Mouse (Mus musculus): Measurements from ENCODE around the gene Plcd3. TPM values are rescaled to one million over a fixed set of nuclear protein-coding genes. Genes with fewer than 3 reads are reported as not detected.

Plcd3 gene
- total and polyA plus RNA-seq, 3 experiments, result 7.1 to 24.3 (median 11.3) TPM

- Histone ChIP-seq H3K9ac (ENCODE audit: insufficient read depth, low read depth) (0 out of 2 replicates have a peak overlapping the region, but pooled peaks have one; percentile 11), H3K4me1 (ENCODE audit: control insufficient read depth in 1 of 2, insufficient read depth in 2 of 2) (peaks cover 16 to 67% of the 10 kb centered on the region in 2 experiments), H3K79me2 (replicated peaks; ENCODE audit: control insufficient read depth, extremely low read depth, insufficient read depth, poor library complexity, severe bottlenecking) (no peaks in the 10 kb centered on the region; the same call in 1 of the 2 replicates), H3K27ac (ENCODE audit: insufficient read depth, low read depth) (peak overlapping the region; percentile 91), H3K9me3 (replicated peaks; ENCODE audit: low read length) (no peaks in the 10 kb centered on the region), H3K4me3 (replicated peaks in 1 of 3; ENCODE audit: low read depth in 2 of 3, low read length in 2 of 3, poor library complexity in 1 of 3) (no peak overlapping the region), H3K4me2 (ENCODE audit: insufficient read depth, low read depth, poor library complexity, severe bottlenecking) (peak overlapping the region; percentile 9), H3K27me3 (replicated peaks) (no peaks in the 10 kb centered on the region), H3K36me3 (replicated peaks in 1 of 2; ENCODE audit: control insufficient read depth in 1 of 2, insufficient read depth in 1 of 2, low read length in 1 of 2) (peaks cover 74 to 92% of the 10 kb centered on the region in 2 experiments)
- dilution Hi-C loops (cut with MboI; ENCODE audit: extremely low pct_ligation_motif_present, extremely low pct_unique_long_range_greater_than_20kb, low sequenced_read_pairs), result no loop called here
- in situ Hi-C loops (cut with MboI; ENCODE audit: low pct_ligation_motif_present, low pct_unique_long_range_greater_than_20kb, low sequenced_read_pairs), result no loop called here
- TF ChIP-seq ZNF384 (IDR thresholded peaks at IDR 0.05; ENCODE audit: low read depth, low read length) (no peak), CHD2 (IDR thresholded peaks at IDR 0.05; ENCODE audit: low read length) (peak; percentile 59; the same call in 1 of the 2 replicates), MYC (IDR thresholded peaks at IDR 0.05; ENCODE audit: low read depth, low read length) (0 out of 2 replicates have a peak, but pooled peaks have one; percentile 25), IRF4 (IDR thresholded peaks at IDR 0.05; ENCODE audit: low read depth, low read length) (peak; percentile 71; the same call in 1 of the 2 replicates), SIN3A (IDR thresholded peaks at IDR 0.05; ENCODE audit: low read length) (0 out of 2 replicates have a peak, but pooled peaks have one; percentile 7), NRF1 (IDR thresholded peaks at IDR 0.05; ENCODE audit: low read depth, low read length) (peak; percentile 73), ETS1 (conservative IDR thresholded peaks at IDR 0.05; ENCODE audit: low read depth, low read length) (peak; percentile 55), MAFK (IDR thresholded peaks at IDR 0.05; ENCODE audit: insufficient replicate concordance, low read length) (no peak), HCFC1 (IDR thresholded peaks at IDR 0.05; ENCODE audit: low read depth, low read length) (no peak), CTCF (conservative IDR thresholded peaks at IDR 0.05 in 1 of 2, IDR thresholded peaks at IDR 0.05 in 1 of 2; ENCODE audit: low read depth in 2 of 2, low read length in 2 of 2) (no peak), USF1 (IDR thresholded peaks at IDR 0.05; ENCODE audit: low read depth, low read length) (no peak), TCF12 (IDR thresholded peaks at IDR 0.05; ENCODE audit: low read depth, low read length) (no peak; the same call in 1 of the 2 replicates), ZC3H11A (IDR thresholded peaks at IDR 0.05; ENCODE audit: low read depth, low read length) (no peak), ELF1 (IDR thresholded peaks at IDR 0.05; ENCODE audit: low read depth, low read length) (0 out of 2 replicates have a peak, but pooled peaks have one; percentile 19), SMC3 (IDR thresholded peaks at IDR 0.05; ENCODE audit: low read depth, low read length) (no peak), JUND (conservative IDR thresholded peaks at IDR 0.05; ENCODE audit: low read depth, low read length) (no peak), MAZ (IDR thresholded peaks at IDR 0.05; ENCODE audit: low read depth, low read length) (0 out of 2 replicates have a peak, but pooled peaks have one; percentile 41), MEF2A (IDR thresholded peaks at IDR 0.05; ENCODE audit: borderline replicate concordance, low read depth, low read length) (0 out of 2 replicates have a peak, but pooled peaks have one; percentile 41), EP300 (IDR thresholded peaks at IDR 0.05; ENCODE audit: low read length) (peak; percentile 53), RAD21 (IDR thresholded peaks at IDR 0.05; ENCODE audit: low read depth, low read length) (no peak), TBP (conservative IDR thresholded peaks at IDR 0.05; ENCODE audit: low read depth, low read length) (0 out of 2 replicates have a peak, but pooled peaks have one; percentile 15), MXI1 (IDR thresholded peaks at IDR 0.05; ENCODE audit: low read depth, low read length) (no peak; the same call in 1 of the 2 replicates), BHLHE40 (IDR thresholded peaks at IDR 0.05; ENCODE audit: low read depth, low read length) (peak; percentile 89), ZMIZ1 (IDR thresholded peaks at IDR 0.05; ENCODE audit: low read depth, low read length) (peak; percentile 47; the same call in 1 of the 2 replicates)
- peak; percentile 55 for DNase-seq (ENCODE audit: extremely low read depth)
Measured at GRCm38 (mm10) chr11:103068884-103069283, 32.6 kb downstream of the Plcd3 start.

All from CH12.LX (cell line).